Mouse (Mus musculus): ENCODE measurements around the gene Vmn1r220. TPM values are rescaled to one million over a fixed set of nuclear protein-coding genes. Genes with fewer than 3 reads are reported as not detected.
"Not testable (repeated sequence)": the region's sequence is repeated elsewhere in the genome, so short reads cannot be mapped to it uniquely, and the experiment has no call there.

Vmn1r220 gene
- not detected in 2 replicates for total RNA-seq (2014; fragmentation: Nextera tagmentation)
- not detected in 2 replicates for total RNA-seq (2017)

GRCm38 (mm10) chr13:23187875-23188274 lies at the start of gene Vmn1r220:
Gene Vmn1r220, minus strand, starts transcription at chr13:23187975.
- ATAC-seq (replicated peaks; ENCODE audit: poor library complexity, severe bottlenecking) = no peak

DNA sequence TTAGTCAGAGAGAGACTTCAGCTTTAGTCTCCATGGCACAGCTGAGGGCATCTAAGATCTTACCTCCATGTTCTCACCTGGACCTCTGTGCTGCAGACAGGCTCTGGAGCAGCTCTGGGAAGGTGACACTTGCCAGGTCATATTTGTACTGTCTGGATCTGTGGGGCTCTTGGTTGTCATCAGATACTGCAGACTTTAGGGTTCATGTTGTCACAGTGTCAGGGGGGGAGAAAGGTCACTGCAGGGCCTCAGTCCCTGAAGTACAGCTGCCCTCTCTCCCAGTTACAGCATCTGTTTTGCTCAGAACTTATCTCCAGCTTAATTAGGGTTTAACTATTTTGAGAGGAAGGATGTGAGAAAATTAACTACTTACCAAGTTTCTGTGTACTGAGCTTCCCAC lies 48.1 kb upstream of the Vmn1r220 start, which contains the start of gene Vmn1r222:
Gene Vmn1r222, minus strand, starts transcription at position 101 of the 400 bp plus-strand sequence.
- not testable (repeated sequence) for ATAC-seq (replicated peaks; ENCODE audit: poor library complexity, severe bottlenecking)

DNA sequence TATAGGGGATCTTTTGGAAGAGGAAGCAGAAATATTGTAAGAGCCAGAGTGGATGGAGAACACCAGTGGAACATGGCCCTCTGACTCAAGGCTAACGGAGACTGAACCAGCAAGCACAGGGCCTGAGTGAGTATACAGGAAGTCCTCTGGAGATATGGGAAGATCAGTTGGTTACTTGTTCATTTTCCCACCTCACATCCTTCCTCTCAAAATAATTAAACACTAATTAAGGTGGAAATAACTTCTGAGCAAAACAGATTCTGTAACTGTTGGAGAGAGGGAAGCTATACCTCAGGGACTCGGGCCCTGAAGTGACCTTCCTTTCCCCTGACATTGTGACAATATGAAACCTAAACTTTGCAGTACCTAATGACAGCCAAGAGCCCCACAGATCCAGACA lies 26.1 kb upstream of the Vmn1r220 start, which contains the start of gene Vmn1r221:
Gene Vmn1r221, plus strand, starts transcription at position 301 of the 400 bp plus-strand sequence.
- not testable (repeated sequence) for ATAC-seq (replicated peaks; ENCODE audit: poor library complexity, severe bottlenecking)

DNA sequence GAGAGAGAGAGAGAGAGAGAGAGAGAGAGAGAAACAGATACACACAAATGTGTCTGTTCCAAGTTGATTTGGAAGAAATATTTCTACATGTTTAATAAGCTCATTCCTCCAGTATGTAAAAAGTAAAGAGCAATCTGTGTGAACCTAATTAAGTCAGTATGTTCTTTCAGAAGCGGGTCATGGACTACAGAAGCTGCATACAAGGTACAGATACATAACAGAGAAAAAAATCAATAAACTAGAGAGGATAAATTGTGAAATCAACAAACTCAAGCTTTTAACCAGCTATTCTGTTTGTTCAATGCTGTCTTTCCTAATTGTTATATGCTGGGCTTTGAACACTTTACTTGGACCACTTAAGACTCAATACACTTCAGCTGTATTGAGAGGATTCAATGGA lies 16.1 kb upstream of the Vmn1r220 start:
- not testable (repeated sequence) for ATAC-seq (replicated peaks; ENCODE audit: poor library complexity, severe bottlenecking)

- ATAC-seq (replicated peaks; ENCODE audit: poor library complexity, severe bottlenecking) = not testable (repeated sequence)
These were observed 21.3 kb downstream of the Vmn1r220 start for GRCm38 (mm10) chr13:23166471-23166870.

GRCm38 (mm10) chr13:23159012-23159411 lies 28.8 kb downstream of the Vmn1r220 start, which contains the start of gene Vmn1r219:
Gene Vmn1r219, plus strand, starts transcription at chr13:23159312.
- no peak for ATAC-seq (replicated peaks; ENCODE audit: poor library complexity, severe bottlenecking)

GRCm38 (mm10) chr13:23157848-23158247 lies 29.9 kb downstream of the Vmn1r220 start:
- ATAC-seq (replicated peaks; ENCODE audit: poor library complexity, severe bottlenecking) = no peak

- ATAC-seq (replicated peaks; ENCODE audit: poor library complexity, severe bottlenecking) = no peak
These were observed 48.9 kb downstream of the Vmn1r220 start for GRCm38 (mm10) chr13:23138880-23139279.

DNA sequence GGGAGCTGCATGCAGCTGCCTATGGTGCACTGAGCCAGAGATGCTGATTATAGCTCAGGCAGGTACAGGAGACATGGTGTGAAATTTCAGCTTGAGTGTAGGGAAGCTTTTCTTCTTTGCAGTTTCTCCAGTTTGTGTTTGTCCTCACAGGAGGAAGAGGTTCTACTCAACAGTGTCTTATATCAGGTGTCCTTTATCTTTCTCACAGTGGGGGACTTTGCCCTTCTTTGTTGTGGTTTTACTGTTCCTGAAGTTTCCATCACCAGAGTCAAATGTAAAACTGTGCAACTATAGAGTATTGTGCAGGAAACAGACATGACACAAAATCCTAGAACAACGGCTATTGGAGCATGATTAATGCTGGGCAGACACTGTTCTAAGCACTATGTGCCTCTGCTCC lies 54.3 kb downstream of the Vmn1r220 start:
- ATAC-seq (replicated peaks; ENCODE audit: poor library complexity, severe bottlenecking) = no peak

GRCm38 (mm10) chr13:23133099-23133498 lies 54.7 kb downstream of the Vmn1r220 start, which contains the start of gene Vmn1r218:
Gene Vmn1r218, plus strand, starts transcription at chr13:23133155.
- ATAC-seq (replicated peaks; ENCODE audit: poor library complexity, severe bottlenecking) = no peak

Other genes with a start within 250 kb of the Vmn1r220 start
- not detected in 2 replicates for gene Vmn1r213, start 180.3 kb downstream of the Vmn1r220 start, total RNA-seq (2014; fragmentation: Nextera tagmentation)
- not detected in 2 replicates for gene Vmn1r213, start 180.3 kb downstream of the Vmn1r220 start, total RNA-seq (2017)
- not detected in 2 replicates for gene Vmn1r214, start 157.6 kb downstream of the Vmn1r220 start, total RNA-seq (2014; fragmentation: Nextera tagmentation)
- not detected in 2 replicates for gene Vmn1r214, start 157.6 kb downstream of the Vmn1r220 start, total RNA-seq (2017)
- not detected in 2 replicates for gene Vmn1r215, start 120.0 kb downstream of the Vmn1r220 start, total RNA-seq (2014; fragmentation: Nextera tagmentation)
- not detected in 2 replicates for gene Vmn1r215, start 120.0 kb downstream of the Vmn1r220 start, total RNA-seq (2017)
- not detected in 2 replicates for gene Vmn1r217, start 69.7 kb downstream of the Vmn1r220 start, total RNA-seq (2014; fragmentation: Nextera tagmentation)
- not detected in 2 replicates for gene Vmn1r217, start 69.7 kb downstream of the Vmn1r220 start, total RNA-seq (2017)
- not detected in 2 replicates for gene Vmn1r218, start 54.8 kb downstream of the Vmn1r220 start, total RNA-seq (2014; fragmentation: Nextera tagmentation)
- gene Vmn1r218, start 54.8 kb downstream of the Vmn1r220 start, total RNA-seq (2017) = not detected in 2 replicates
- not detected in 2 replicates for gene Vmn1r219, start 28.7 kb downstream of the Vmn1r220 start, total RNA-seq (2014; fragmentation: Nextera tagmentation)
- gene Vmn1r219, start 28.7 kb downstream of the Vmn1r220 start, total RNA-seq (2017) = not detected in 2 replicates
- not detected in 2 replicates for gene Vmn1r221, start 26.2 kb upstream of the Vmn1r220 start, total RNA-seq (2014; fragmentation: Nextera tagmentation)
- not detected in 2 replicates for gene Vmn1r221, start 26.2 kb upstream of the Vmn1r220 start, total RNA-seq (2017)
- not detected in 2 replicates for gene Vmn1r222, start 48.0 kb upstream of the Vmn1r220 start, total RNA-seq (2014; fragmentation: Nextera tagmentation)
- not detected in 2 replicates for gene Vmn1r222, start 48.0 kb upstream of the Vmn1r220 start, total RNA-seq (2017)
- gene Vmn1r223, start 59.2 kb upstream of the Vmn1r220 start, total RNA-seq (2014; fragmentation: Nextera tagmentation) = not detected in 2 replicates
- gene Vmn1r223, start 59.2 kb upstream of the Vmn1r220 start, total RNA-seq (2017) = not detected in 2 replicates
- 21.8 and 34.5 TPM in 2 replicates for gene Zfp322a, start 181.2 kb upstream of the Vmn1r220 start, total RNA-seq (2014; fragmentation: Nextera tagmentation)
- 43.7 and 71.1 TPM in 2 replicates for gene Zfp322a, start 181.2 kb upstream of the Vmn1r220 start, total RNA-seq (2017)
- gene Abt1, start 235.9 kb upstream of the Vmn1r220 start, total RNA-seq (2014; fragmentation: Nextera tagmentation) = 2.9 and 5.7 TPM in 2 replicates
- 11.0 and 13.7 TPM in 2 replicates for gene Abt1, start 235.9 kb upstream of the Vmn1r220 start, total RNA-seq (2017)